Mouse (Mus musculus) liver, postnatal 0 days (tissue): ENCODE results near the gene Rac2.

Experiments
- CTCF ChIP-seq: sonication (generic); IDR thresholded peaks from 2 replicates; pipeline ENCODE4 v1.5.1; 2016; ENCODE audit warnings: antibody characterized with exemption, low read depth
- EP300 ChIP-seq: IDR thresholded peaks from 2 replicates; pipeline ENCODE4 v1.6.1; 2016; ENCODE audit warnings: antibody characterized with exemption, low read depth, mild to moderate bottlenecking

DNA sequence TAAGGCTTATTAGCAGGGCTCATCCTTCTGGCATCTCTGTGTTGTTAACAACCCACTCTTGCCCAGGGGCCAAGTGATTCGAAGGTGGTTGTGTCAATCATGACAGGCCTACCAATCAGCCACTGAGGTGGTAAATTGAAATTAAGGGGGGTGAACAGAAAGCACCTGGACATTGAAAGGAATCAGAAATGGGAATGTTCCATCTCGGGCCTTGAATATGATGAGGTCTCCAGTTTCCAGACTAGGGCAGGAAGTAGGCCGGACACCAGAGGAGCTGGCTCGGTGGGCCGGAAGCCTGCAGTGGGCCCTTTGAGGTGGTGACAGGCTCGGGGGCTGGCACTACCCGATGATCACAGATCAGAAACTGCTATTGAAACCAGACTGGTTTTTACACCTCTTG is 44.6 kb downstream of the Rac2 start:
- TF ChIP-seq CTCF (no peak), EP300 (no peak)
